Mouse (Mus musculus) embryonic stem cell, embryonic (primary cell): ENCODE results near the gene Acod1.

ENCODE experiments used
- CTCF ChIA-PET, 4 experiments: fragments of 300-600 bp in 2 of 4; fragments of 350-600 bp in 2 of 4; sonication (Branson Sonifier 250); formaldehyde crosslinking; loops; one replicate each; lab custom pipeline; 2022; ENCODE audit warnings: inconsistent platforms in 2 of 4; lab: Charles Lee
- POLR2A ChIA-PET, 4 experiments: fragments of 300-600 bp in 2 of 4; fragments of 350-600 bp in 2 of 4; sonication (Branson Sonifier 250); formaldehyde crosslinking; loops; one replicate each; lab custom pipeline; 2022; ENCODE audit warnings: antibody characterized with exemption in 4 of 4, inconsistent platforms in 1 of 4; lab: Charles Lee

Acod1 gene

DNA sequence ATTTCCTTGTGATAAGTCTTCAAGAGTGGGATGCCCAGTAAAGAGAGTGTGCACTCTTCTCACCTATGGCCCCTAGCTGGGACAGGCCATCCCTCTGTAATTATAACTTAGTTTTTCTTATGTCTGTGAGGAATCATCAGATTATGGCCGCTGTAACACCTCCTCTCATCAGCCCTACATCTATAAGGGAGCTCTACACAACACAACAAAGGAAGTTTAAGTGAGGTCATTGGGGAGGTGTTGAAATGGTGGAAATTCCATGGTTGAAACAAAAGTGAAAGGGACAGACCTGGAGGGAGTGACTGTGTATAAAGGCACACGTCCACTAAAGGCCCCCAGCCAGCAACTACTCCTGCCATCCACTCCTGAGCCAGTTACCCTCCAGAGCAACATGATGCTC lies at the start of gene Acod1:
Acod1 (plus strand) TSS at position 301 of the 400 bp plus-strand sequence.
- POLR2A ChIA-PET: no interaction called here
- CTCF ChIA-PET: interaction anchor here in 1 of 4 experiments (2.9 kb wide), 1 partner anchor 34 kb away, joined by 8 read pairs; no protein-coding TSS in a partner anchor

- POLR2A ChIA-PET: no interaction called here
- CTCF ChIA-PET: interaction anchor here in 1 of 4 experiments (1.2 kb wide), 1 partner anchor 44 kb away, joined by 3 read pairs; no protein-coding TSS in a partner anchor
Observed at GRCm38 (mm10) chr14:103007737-103008136, 39.0 kb upstream of the Acod1 start.

DNA sequence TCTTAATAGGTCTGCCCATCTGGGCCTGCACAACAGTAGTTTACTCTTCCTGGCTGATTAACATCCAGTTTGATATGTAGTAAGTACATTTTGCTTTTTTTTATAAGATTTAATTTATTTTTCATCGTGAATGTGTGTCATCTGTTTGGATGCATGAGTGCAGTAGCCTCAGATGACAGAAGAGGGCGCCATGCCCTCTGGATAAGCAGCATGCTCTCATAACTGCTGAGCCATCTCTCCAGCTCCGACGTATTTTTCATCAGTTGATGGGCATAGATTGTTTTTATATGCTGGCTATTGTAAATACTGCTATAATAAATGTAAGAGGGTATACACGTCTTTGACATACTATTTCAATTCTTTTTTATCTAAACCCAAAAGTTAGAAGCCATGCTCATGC lies 35.0 kb upstream of the Acod1 start:
- ChIA-PET CTCF (interaction anchor here (0.6 to 7.2 kb wide), 43 partner anchors 8 to 1220 kb away, joined by 3 to 76 read pairs (median 4); partner anchors contain the start of genes Acod1 (in 1 of the 4), Kctd12 (in 1 of the 4) and Scel (in 1 of the 4)), POLR2A (interaction anchor here in 2 of 4 experiments (0.9 to 1.0 kb wide), 2 partner anchors 40 kb away, joined by 3 read pairs; no protein-coding TSS in a partner anchor)

DNA sequence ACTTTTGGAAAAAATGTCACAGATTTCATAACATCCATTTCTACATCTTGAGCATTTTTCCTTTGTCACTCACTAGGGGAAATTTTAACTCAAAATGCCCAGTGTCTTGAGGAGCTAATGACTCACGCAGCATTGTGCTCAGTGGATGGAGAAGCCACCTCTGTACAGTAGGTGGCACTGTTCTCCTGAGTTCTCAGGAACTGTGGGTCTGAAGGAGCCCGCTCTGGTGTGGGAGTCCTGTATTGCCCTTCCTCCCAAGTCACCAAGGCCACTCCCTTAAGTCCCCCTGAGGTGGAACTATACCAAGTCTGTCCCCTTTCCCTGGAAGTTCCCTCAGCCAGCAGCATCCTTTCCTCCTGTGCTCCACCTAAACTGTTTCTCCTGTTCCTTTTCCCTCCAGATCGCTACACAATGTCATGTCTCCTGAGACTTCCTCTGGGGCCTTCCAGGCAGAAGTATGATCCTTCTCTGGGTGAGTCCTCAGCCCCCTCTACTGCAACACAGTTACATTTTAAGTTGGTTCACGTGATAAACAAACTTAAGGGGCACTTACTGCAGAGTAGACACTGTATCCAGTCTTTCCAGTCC lies 34.1 kb upstream of the Acod1 start:
- ChIA-PET POLR2A (interaction anchor here (0.7 to 1.2 kb wide), 10 partner anchors 17 to 871 kb away, joined by 3 to 7 read pairs (median 4); partner anchors contain the start of gene Kctd12 (in 1 of the 4)), CTCF (interaction anchor here (0.6 to 7.2 kb wide), 56 partner anchors 9 to 1072 kb away, joined by 3 to 76 read pairs (median 4); partner anchors contain the start of genes Acod1 (in 1 of the 4), Kctd12 (in 1 of the 4) and Scel (in 1 of the 4))

GRCm38 (mm10) chr14:103017009-103017408 lies 29.8 kb upstream of the Acod1 start:
- CTCF ChIA-PET: interaction anchor here in 3 of 4 experiments (1.4 to 7.2 kb wide), 3 partner anchors 34 to 49 kb away, joined by 3 to 76 read pairs (median 10); no protein-coding TSS in a partner anchor
- POLR2A ChIA-PET: no interaction called here

GRCm38 (mm10) chr14:103020046-103020445 lies 26.7 kb upstream of the Acod1 start:
- ChIA-PET CTCF (no interaction called here), POLR2A (no interaction called here)

- ChIA-PET POLR2A (no interaction called here), CTCF (interaction anchor here in 1 of 4 experiments (1.1 kb wide), 1 partner anchor 23 kb away, joined by 3 read pairs; no protein-coding TSS in a partner anchor)
Observed at GRCm38 (mm10) chr14:103029203-103029602, 17.6 kb upstream of the Acod1 start.

- ChIA-PET POLR2A (no interaction called here), CTCF (interaction anchor here in 3 of 4 experiments (0.7 to 1.1 kb wide), 3 partner anchors 18 to 40 kb away, joined by 3 to 10 read pairs (median 3); no protein-coding TSS in a partner anchor)
Observed at GRCm38 (mm10) chr14:103033271-103033823, 13.4 kb upstream of the Acod1 start.

- ChIA-PET CTCF (interaction anchor here in 1 of 4 experiments (0.6 to 1.2 kb wide), 2 partner anchors 17 to 22 kb away, joined by 3 read pairs; no protein-coding TSS in a partner anchor), POLR2A (interaction anchor here in 1 of 4 experiments (1.0 kb wide), 1 partner anchor 126 kb away, joined by 3 read pairs; no protein-coding TSS in a partner anchor)
Observed at GRCm38 (mm10) chr14:103034076-103034475, 12.7 kb upstream of the Acod1 start.

DNA sequence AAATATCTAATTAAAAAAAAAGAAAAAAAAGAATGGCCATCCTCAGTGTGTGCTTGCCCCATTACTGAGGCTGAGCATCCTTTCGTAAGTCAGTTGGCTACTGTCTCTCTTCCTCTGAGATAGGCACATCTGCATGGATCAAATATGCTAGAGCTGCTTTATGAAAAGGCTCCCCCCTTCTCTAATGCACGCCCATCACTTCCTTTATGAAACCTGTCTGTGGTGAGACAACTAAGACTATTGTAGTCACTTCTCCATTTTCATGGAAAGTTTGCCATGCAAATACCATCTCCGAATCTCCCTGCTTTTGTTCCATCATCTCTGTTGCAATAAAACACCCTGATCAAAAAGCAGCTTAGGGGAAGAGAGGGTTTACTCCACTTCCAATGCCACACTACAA lies 9.8 kb upstream of the Acod1 start:
- CTCF ChIA-PET: interaction anchor here in 2 of 4 experiments (0.9 to 1.9 kb wide), 3 partner anchors 13 to 14 kb away, joined by 3 to 6 read pairs (median 4); no protein-coding TSS in a partner anchor
- POLR2A ChIA-PET: interaction anchor here in 1 of 4 experiments (0.6 kb wide), 1 partner anchor 55 kb away, joined by 3 read pairs; the partner anchor contains the start of gene Kctd12

- POLR2A ChIA-PET: no interaction called here
Observed at GRCm38 (mm10) chr14:103048292-103049086, 1.7 kb downstream of the Acod1 start.

DNA sequence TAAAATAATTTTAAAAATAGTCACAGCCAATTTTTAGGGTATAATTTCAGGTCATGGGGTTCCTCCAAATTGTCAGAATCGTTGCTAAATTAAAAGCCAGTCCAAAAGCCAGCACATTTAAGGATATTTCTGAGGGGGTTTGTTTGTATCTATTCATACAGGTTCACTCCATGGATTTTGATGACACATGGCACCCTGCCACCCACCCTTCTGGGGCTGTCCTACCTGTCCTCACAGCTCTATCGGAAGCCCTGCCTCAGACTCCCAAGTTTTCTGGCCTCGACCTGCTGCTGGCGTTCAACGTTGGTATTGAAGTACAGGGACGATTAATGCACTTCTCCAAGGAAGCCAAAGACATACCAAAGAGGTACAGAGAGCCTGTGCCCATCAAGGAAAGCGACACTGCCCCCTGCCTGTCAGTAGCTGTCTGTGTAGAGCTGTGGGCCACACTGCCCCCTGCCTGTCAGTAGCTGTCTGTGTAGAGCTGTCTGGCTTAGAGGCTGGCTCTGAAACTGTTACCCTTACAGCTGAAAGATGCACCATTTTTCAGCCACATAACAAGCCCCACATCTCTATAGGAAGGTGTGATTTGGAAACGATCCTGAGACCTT lies 4.5 kb downstream of the Acod1 start:
- CTCF ChIA-PET: interaction anchor here (0.5 to 3.9 kb wide), 60 partner anchors 9 to 669 kb away, joined by 3 to 76 read pairs (median 4); partner anchors contain the start of gene Kctd12 (in 2 of the 4)
- POLR2A ChIA-PET: interaction anchor here (0.5 to 1.7 kb wide), 9 partner anchors 14 to 70 kb away, joined by 3 to 5 read pairs (median 3); partner anchors contain the start of genes Cln5 (in 1 of the 4) and Kctd12 (in 1 of the 4)

More at GRCm38 (mm10) chr14:103048292-103049086, 1.7 kb downstream of the Acod1 start:
- CTCF ChIA-PET: interaction anchor here in 1 of 4 experiments (2.9 kb wide), 1 partner anchor 36 kb away, joined by 8 read pairs; no protein-coding TSS in a partner anchor

GRCm38 (mm10) chr14:103054731-103055130 lies 8.0 kb downstream of the Acod1 start:
- CTCF ChIA-PET: interaction anchor here in 3 of 4 experiments (1.1 to 3.9 kb wide), 4 partner anchors 10 to 43 kb away, joined by 3 to 76 read pairs (median 6); no protein-coding TSS in a partner anchor

GRCm38 (mm10) chr14:103056601-103057000 lies 9.8 kb downstream of the Acod1 start:
- POLR2A ChIA-PET: interaction anchor here in 1 of 4 experiments (1.2 kb wide), 1 partner anchor 14 kb away, joined by 3 read pairs; no protein-coding TSS in a partner anchor
- CTCF ChIA-PET: interaction anchor here in 3 of 4 experiments (0.7 to 1.0 kb wide), 3 partner anchors 9 to 1280 kb away, joined by 3 to 5 read pairs (median 3); no protein-coding TSS in a partner anchor

More at GRCm38 (mm10) chr14:103054731-103055130, 8.0 kb downstream of the Acod1 start:
- POLR2A ChIA-PET: interaction anchor here in 3 of 4 experiments (0.5 to 1.1 kb wide), 3 partner anchors 11 to 40 kb away, joined by 3 read pairs; no protein-coding TSS in a partner anchor

DNA sequence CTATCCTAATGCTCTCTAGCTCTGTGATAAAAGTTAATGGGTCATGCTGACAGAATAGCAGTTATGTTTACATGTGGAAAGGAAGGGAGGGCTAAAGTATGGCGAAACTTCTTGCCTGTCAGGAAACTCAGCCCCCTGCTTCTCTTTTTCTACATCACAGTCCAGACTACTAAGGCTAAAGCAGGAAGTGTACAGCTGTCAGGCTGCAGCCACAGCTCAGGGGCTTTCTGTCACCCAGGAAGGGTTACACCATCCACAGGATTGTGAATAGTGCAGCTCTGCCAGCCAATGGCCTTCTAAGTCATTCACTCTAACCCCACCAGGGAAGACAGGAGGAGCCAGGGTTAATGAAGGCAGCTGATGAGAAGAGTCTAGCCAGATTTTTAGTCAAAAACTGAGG lies 12.2 kb downstream of the Acod1 start:
- ChIA-PET POLR2A (interaction anchor here in 2 of 4 experiments (0.8 to 1.4 kb wide), 2 partner anchors 12 to 76 kb away, joined by 3 to 4 read pairs; partner anchors contain the start of gene Kctd12 (in 1 of the 2)), CTCF (interaction anchor here in 2 of 4 experiments (0.6 to 1.2 kb wide), 2 partner anchors 74 kb away, joined by 3 to 4 read pairs; no protein-coding TSS in a partner anchor)

DNA sequence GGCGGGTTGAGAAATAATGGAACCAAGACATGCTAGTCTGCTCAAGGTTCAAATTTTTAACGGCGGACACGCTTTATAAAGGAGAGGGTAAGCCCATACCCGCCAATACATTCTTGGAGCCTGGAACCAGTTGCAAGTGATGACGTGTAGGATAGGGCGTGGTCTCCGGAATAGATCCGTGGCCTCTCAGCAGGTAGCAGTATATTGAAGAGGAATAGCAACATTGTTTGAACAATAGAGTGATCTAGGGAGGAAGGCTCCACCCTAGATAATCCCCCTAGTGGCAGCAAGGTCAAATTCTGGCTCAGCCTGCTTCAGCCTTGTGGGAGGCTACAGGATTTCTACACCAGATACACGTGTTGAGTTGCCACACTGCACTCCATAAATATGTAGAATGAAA lies 12.7 kb downstream of the Acod1 start:
- POLR2A ChIA-PET: interaction anchor here in 1 of 4 experiments (1.4 kb wide), 1 partner anchor 77 kb away, joined by 3 read pairs; the partner anchor contains the start of gene Kctd12
- CTCF ChIA-PET: interaction anchor here in 2 of 4 experiments (1.2 to 2.6 kb wide), 2 partner anchors 8 to 74 kb away, joined by 3 to 11 read pairs; no protein-coding TSS in a partner anchor
